Mouse (Mus musculus) liver, embryonic 14.5 days (tissue): ENCODE measurements around the gene Wdr45. TPM values are rescaled to one million over a fixed set of nuclear protein-coding genes. Genes with fewer than 3 reads are reported as not detected.
"Not testable (repeated sequence)": the region's sequence is repeated elsewhere in the genome, so short reads cannot be mapped to it uniquely, and the experiment has no call there.

Experiments used
- ATAC-seq: fragments of 200-750 bp; cut with Nextera tagmentation; 2 replicates; pipeline ENCODE4 v1.8.0; 2017; ENCODE audit warnings: moderate number of reproducible peaks, mild to moderate bottlenecking, moderate library complexity; ENCODE audit not compliant: insufficient read depth
- DNase-seq, 3 experiments: peaks; one replicate each; pipeline ENCODE4 v3.0.0-alpha.2; 2012 to 2013; ENCODE audit warnings: low read depth in 3 of 3, low spot score in 3 of 3
- H3K27ac ChIP-seq: fragments of 300-500 bp; sonication (generic); 2 replicates; pipeline ENCODE4 v1.5.1; 2014; ENCODE audit warnings: moderate library complexity, mild to moderate bottlenecking, control low read depth, inconsistent platforms
- H3K27me3 ChIP-seq: fragments of 300-500 bp; sonication (generic); 2 replicates; pipeline ENCODE4 v1.6.1; 2014; ENCODE audit warnings: mild to moderate bottlenecking, low read length, moderate library complexity; ENCODE audit not compliant: control insufficient read depth, insufficient read depth
- H3K36me3 ChIP-seq: fragments of 300-500 bp; sonication (generic); replicated peaks from 2 replicates; pipeline ENCODE4 v1.6.1; 2014; ENCODE audit warnings: low read depth; ENCODE audit not compliant: control insufficient read depth, insufficient read depth
- H3K4me1 ChIP-seq, 2 experiments: fragments of 200-500 bp in 1 of 2; fragments of 300-500 bp in 1 of 2; sonication (generic) in 1 of 2; replicated peaks; 2 replicates each; pipeline ENCODE4 v1.6.1; 2012 to 2014; ENCODE audit warnings: antibody characterized with exemption in 1 of 2, inconsistent platforms in 1 of 2, low read length in 1 of 2; ENCODE audit not compliant: control insufficient read depth in 2 of 2, insufficient read depth in 2 of 2
- H3K4me2 ChIP-seq: fragments of 300-500 bp; sonication (generic); 2 replicates; pipeline ENCODE4 v1.6.1; 2014; ENCODE audit warnings: low read depth, mild to moderate bottlenecking, control low read depth, moderate library complexity
- H3K4me3 ChIP-seq, 2 experiments: fragments of 200-500 bp in 1 of 2; fragments of 300-500 bp in 1 of 2; sonication (generic) in 1 of 2; 2 replicates each; pipeline ENCODE4 v1.5.1; 2012 to 2014; ENCODE audit warnings: low read depth in 2 of 2, low read length in 2 of 2, mild to moderate bottlenecking in 2 of 2, control low read depth in 1 of 2, inconsistent platforms in 1 of 2, moderate library complexity in 1 of 2; ENCODE audit not compliant: insufficient read depth in 1 of 2
- H3K9ac ChIP-seq: fragments of 300-500 bp; sonication (generic); replicated peaks from 2 replicates; pipeline ENCODE4 v1.6.1; 2014; ENCODE audit warnings: mild to moderate bottlenecking, control low read depth, moderate library complexity
- H3K9me3 ChIP-seq: fragments of 300-500 bp; sonication (generic); 2 replicates; pipeline ENCODE4 v1.6.1; 2016; ENCODE audit warnings: low read length, mixed read lengths; ENCODE audit not compliant: control insufficient read depth
- CTCF ChIP-seq: IDR thresholded peaks from 2 replicates; pipeline ENCODE4 v1.5.1; 2016; ENCODE audit warnings: antibody characterized with exemption, low read depth, control low read depth
- EP300 ChIP-seq: IDR thresholded peaks from 2 replicates; pipeline ENCODE4 v1.6.1; 2016; ENCODE audit warnings: antibody characterized with exemption, low read depth
- WGBS: fragments of 180-500 bp; shearing (Covaris S2); extraction: QIAGEN DNeasy Blood & Tissue Kit; methylation state at CpG from one replicate; pipeline ENCODE4 v1.1.7; 2014; ENCODE audit not compliant: insufficient replicate concordance; 5-methylcytosine and 5-hydroxymethylcytosine counted together
- polyA plus RNA-seq, 2 experiments: library from polyadenylated mRNA; depleted of rRNA in 1 of 2; stranded (reverse) in 1 of 2; unstranded in 1 of 2; fragments of >200 nt; fragmentation: Nextera tagmentation in 1 of 2; extraction: Ambion mirVana in 1 of 2; gene quantifications; 2 replicates each; pipeline versions ENCODE4 v1.2.1 to v1.2.3; 2012 to 2014

Gene Wdr45
- polyA plus RNA-seq, 2 experiments, result 7.5 to 11.8 TPM

DNA sequence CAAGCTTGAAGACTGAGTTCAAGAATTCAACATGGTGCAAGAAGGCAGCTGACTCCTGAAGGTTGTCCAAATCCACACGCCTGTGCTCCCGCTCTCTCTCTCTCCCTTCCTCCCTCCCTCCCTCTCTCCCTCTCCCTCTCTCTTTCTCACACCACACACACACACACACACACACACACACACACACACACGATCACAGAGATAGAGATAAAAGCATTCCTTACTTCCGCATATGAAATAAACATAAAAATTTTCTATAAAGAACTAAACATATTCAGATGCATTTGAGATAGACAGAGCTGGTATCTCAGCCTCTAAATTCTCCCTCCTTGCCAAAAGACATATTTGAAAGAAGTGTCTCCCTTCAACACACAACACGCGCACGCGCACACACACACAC lies 31.3 kb downstream of the Wdr45 start:
- Histone ChIP-seq H3K36me3 (no peaks in the 10 kb centered on the region), H3K9me3 (no peaks in the 10 kb centered on the region), H3K4me2 (no peak overlapping the region), H3K4me3 (no peak overlapping the region), H3K27ac (no peak overlapping the region), H3K27me3 (no peaks in the 10 kb centered on the region), H3K9ac (no peak overlapping the region), H3K4me1 (peaks cover 0 to 7% of the 10 kb centered on the region in 2 experiments; a peak in 2 of 4 replicates)
- DNase-seq (no peak), ATAC-seq (no peak)
- WGBS, result 87% methylated on average over 8 of the region's 8 CpGs
- TF ChIP-seq EP300, result no peak
- TF ChIP-seq CTCF, result no peak

- DNase-seq, result no peak
- no peaks in the 10 kb centered on the region for H3K27me3 ChIP-seq
- peak within 1 kb of the TSS; percentile 74 for H3K4me2 ChIP-seq
- ATAC-seq, result peak; percentile 18; the same call in 1 of the 2 replicates
- H3K27ac ChIP-seq, result no peak within 1 kb of the TSS
- H3K9me3 ChIP-seq, result no peaks in the 10 kb centered on the region
- no peaks in the 10 kb centered on the region for H3K36me3 ChIP-seq
- no peak for TF ChIP-seq EP300
- TF ChIP-seq CTCF, result no peak
- 6% methylated on average over 56 of the region's 56 CpGs for WGBS
- H3K4me1 ChIP-seq, result no peaks in the 10 kb centered on the region
- peak within 1 kb of the TSS; percentile 59 to 60 for H3K4me3 ChIP-seq
- H3K9ac ChIP-seq, result no peak within 1 kb of the TSS; the same call in 1 of the 2 replicates
Observed at GRCm38 (mm10) chrX:7750432-7751116, 36.4 kb downstream of the Wdr45 start, which contains the start of gene Ccdc120. Gene Ccdc120, minus strand, starts transcription at chrX:7750905.

- H3K4me3 ChIP-seq, ATAC-seq, H3K9ac ChIP-seq, H3K4me1 ChIP-seq, H3K27ac ChIP-seq, H3K9me3 ChIP-seq, DNase-seq, H3K4me2 ChIP-seq, H3K27me3 ChIP-seq, H3K36me3 ChIP-seq: not testable (repeated sequence)
- 9% methylated on average over 3 of the region's 3 CpGs for WGBS
- TF ChIP-seq CTCF, result peak; percentile 39
Observed at GRCm38 (mm10) chrX:7753627-7754026, 39.5 kb downstream of the Wdr45 start.

- peak; percentile 81 to 89 (median 82) for DNase-seq
Observed at GRCm38 (mm10) chrX:7762137-7762920, 48.2 kb downstream of the Wdr45 start, which contains the start of gene Tfe3. Gene Tfe3, plus strand, starts transcription at chrX:7762560.

GRCm38 (mm10) chrX:7762921-7763197 lies 48.7 kb downstream of the Wdr45 start:
- peak overlapping the region; percentile 69 for H3K9ac ChIP-seq
- TF ChIP-seq EP300 (no peak), CTCF (no peak)
- peak overlapping the region; percentile 66 to 74 for H3K4me3 ChIP-seq
- H3K4me2 ChIP-seq, result peak overlapping the region; percentile 85
- ATAC-seq (peak; percentile 46), DNase-seq (no peak)
- H3K9me3 ChIP-seq, result no peaks in the 10 kb centered on the region
- H3K27me3 ChIP-seq, result no peaks in the 10 kb centered on the region
- H3K36me3 ChIP-seq, result no peaks in the 10 kb centered on the region
- peak overlapping the region; percentile 57 for H3K27ac ChIP-seq
- peaks cover 3 to 15% of the 10 kb centered on the region in 2 experiments; a peak in 3 of 4 replicates for H3K4me1 ChIP-seq
- WGBS, result 9% methylated on average over 21 of the region's 21 CpGs

More at GRCm38 (mm10) chrX:7762137-7762920, 48.2 kb downstream of the Wdr45 start, which contains the start of gene Tfe3:
- Histone ChIP-seq H3K27me3 (no peaks in the 10 kb centered on the region), H3K27ac (peak within 1 kb of the TSS; percentile 57), H3K9ac (peak within 1 kb of the TSS; percentile 69), H3K4me3 (peak within 1 kb of the TSS; percentile 66 to 74), H3K36me3 (no peaks in the 10 kb centered on the region), H3K9me3 (no peaks in the 10 kb centered on the region), H3K4me2 (peak within 1 kb of the TSS; percentile 85), H3K4me1 (peaks cover 3 to 15% of the 10 kb centered on the region in 2 experiments; a peak in 3 of 4 replicates)
- peak; percentile 93 for ATAC-seq
- TF ChIP-seq CTCF (no peak), EP300 (no peak)
- WGBS, result 12% methylated on average over 33 of the region's 38 CpGs
